Mouse (Mus musculus): ENCODE data around the gene Ect2. TPM values are rescaled to one million over a fixed set of nuclear protein-coding genes. Genes with fewer than 3 reads are reported as not detected.
A peak's percentile ranks its signal among the peaks of the same experiment; 100 is the strongest.

Ect2 gene
- total RNA-seq (2021): 1 to 10 TPM; 6.1 to 9.3 TPM
- long read RNA-seq, experiment 1, full-length matches to known transcripts: 2 of 9 reads
- long read RNA-seq, experiment 1, partial matches to known transcripts: 0 of 9 reads
- long read RNA-seq, experiment 1, other reads (novel, unspliced or antisense): 7 of 9 reads
- long read RNA-seq, experiment 2, full-length matches to known transcripts: 8 of 9 reads
- long read RNA-seq, experiment 2, partial matches to known transcripts: 1 of 9 reads
- long read RNA-seq, experiment 2, other reads (novel, unspliced or antisense): 0 of 9 reads

DNA sequence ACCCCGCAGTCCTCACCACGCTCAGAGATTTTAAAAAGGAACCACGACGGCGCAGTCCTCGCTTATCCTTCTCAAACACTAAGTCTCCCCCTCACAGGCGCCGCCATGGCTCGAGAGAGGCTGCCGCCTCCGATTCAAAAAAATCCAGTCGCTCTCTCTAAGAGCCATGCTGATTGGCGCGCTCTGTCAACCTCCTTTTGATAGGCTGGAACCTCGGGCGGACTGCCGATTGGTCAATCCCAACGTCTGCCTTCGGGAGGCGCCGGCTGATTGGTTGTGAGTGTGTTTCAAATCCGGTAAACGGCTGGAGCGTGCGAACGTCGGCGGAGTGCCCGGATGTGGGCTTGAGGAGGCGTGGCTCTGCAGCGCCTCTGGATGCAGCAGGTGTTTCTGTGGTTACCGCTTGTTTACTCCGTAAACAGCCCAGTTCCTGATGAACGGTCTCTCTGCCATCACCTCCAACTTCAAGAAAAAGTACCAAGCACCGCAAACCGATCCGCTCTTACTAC lies at the start of gene Ect2:
TSS of gene Ect2 (minus strand) at position 178 of the 509 bp plus-strand sequence.
- DNase-seq: peak; percentile 99

DNA sequence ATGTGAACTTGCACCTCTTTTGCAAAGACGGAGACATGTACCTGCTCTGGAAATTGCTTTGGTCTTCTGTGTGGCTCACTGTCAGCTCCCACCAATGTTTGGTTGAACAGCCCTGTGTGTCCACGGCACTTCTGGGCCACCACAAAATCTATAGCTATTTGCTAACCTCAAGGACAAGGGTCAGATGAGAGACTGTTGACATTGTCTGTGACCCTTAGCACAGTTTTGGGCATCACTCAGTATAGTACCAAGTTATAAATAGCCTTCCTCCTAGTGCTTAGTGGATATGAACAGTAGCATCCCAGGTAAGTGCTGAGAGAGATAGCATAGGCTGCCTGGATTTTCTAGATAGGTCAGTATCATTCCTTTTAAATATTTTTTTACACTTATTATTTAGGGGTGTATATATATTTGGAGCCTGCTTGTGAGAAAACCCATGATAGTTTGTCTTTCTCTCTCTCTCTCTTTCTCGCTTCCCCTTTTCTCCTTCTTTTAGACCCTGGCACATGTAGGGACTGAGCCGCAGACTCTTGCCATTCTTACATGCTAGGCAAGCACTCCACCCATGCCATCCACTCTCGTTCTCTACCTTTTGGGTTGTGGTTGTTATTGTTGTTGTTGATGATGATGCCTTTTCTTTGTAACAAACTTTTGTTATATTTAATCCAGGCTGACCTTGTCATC lies 48.2 kb upstream of the Ect2 start:
- no peak for DNase-seq

DNA sequence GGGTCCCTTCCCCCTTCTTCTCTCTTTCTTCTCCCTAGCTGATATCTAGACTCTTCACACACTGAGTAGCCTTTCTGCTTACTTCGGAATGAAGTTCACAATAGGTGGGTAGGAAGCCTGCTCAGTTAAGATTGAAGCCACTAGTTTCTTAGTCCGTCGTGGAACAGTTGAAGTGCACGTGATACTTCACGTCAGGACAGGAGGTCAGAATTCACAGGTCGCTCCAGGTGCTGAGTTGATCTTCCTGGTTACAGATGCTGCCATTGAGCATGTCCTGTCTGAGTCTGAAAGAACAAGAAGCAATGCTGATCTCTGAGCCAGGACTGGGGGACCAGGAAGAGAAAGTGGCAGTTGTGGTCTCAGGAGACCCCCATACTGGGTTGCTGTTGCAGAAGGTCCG lies 45.4 kb upstream of the Ect2 start:
- DNase-seq: no peak

DNA sequence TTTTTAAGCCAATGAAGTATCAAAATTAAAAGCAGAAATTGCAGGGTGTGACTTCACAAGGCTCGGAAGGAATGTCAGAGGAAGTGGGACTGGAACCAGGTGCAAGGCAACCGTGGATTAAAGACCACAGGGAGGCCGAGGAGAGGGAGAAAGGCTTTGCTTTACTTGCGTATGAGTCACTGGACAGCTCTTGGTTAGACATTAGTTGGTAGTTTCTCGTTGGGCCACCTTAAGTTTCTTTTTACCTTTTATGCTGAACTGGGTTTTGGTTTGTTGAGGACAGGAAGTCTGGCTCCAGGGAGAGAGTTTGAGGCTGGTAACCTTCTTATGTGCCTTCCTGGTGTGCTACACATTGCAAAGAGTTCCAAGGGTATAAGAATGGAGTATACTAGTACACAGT lies 44.1 kb upstream of the Ect2 start:
- no peak for DNase-seq

DNA sequence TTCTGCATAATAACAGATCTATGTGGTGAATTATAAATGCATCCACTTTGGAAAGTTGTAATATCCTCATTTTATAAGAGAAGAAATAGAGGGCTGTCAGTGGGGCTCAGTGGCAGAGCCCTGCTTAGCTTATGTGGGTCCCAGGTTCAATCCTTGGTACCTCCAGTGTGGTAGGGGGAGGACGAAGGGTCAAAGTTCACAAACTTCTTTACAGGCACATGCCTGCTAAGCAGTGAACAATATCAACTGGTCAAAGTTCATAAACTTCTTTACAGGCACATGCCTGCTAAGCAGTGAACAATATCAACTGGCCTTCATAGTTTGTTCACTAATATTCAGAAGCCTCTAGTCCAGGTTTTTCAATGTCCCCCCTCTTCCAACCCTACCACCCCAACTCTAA lies 42.9 kb upstream of the Ect2 start:
- DNase-seq: no peak

DNA sequence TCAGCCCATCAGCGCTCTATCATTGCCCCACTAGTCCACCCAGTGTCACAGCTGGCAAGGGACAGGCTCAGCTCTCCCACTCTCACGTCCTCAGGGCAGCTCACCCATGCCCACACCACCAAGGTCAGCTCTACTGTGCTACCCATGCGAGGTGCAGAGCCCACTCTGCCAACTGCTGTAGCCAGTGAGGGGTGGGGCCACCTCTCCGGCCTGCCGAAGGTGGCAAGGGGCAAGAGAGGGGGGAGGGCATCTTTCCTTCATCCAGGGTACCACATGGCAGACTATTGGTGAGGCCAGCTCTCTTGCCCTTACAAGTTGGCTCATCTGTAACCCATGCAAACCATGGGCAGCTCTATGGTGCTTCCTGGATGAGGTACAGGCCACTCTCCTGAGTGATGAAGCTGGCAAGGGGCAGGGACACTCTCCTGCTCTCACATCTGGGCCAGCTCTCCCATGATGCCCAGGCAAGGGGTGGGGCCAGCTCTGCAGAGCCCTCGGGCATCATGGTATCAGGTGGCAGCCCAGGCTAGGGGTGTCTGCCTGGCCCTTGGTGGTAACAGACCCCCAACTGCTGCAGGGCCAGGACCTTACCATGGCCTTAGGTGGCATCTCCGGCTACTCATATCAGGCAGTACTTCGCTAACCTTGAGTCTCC lies 42.0 kb upstream of the Ect2 start:
- DNase-seq: no peak

DNA sequence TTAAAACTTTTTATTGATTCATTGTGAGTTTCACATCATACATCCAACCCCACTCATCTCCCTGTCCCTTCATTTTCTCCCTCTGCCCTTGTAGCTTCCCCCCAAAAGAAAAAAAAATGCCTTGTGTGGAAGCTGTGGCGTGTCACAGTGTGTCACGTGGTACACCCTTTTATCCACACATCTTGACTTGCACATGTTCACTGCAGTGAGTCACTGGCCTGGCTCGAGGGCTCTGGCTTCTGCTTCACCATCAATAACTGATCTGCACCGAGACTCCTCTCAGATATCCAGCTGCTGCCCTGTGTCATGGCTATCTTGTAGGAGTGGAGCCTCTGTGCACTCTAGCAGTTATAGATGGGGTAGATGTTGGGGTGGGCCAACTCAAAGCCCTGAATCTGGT lies 41.5 kb upstream of the Ect2 start:
- no peak for DNase-seq

DNA sequence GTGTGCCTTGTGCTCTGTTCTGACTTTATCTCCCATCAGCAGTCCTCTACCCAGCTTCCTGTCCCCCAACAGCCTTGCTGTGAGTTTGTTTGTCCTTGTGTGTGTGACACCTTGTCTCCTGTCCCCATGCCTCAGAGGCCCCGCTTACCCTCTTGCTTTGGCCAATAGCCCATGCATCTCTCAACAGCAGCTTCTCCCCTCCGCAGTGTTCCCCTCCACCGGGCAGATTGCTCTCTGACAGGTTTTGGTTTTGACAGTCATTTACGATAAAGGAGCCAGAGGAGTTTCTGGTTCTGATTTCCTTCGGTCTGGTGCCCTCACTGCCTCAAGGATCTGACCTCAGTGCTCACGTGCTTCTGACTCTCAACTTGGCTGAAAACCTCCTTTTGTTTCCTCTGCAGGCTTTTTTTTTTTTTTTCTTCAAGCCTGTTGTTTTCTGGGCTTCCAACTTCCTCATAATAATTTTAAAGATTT lies 40.2 kb upstream of the Ect2 start:
- DNase-seq: no peak

DNA sequence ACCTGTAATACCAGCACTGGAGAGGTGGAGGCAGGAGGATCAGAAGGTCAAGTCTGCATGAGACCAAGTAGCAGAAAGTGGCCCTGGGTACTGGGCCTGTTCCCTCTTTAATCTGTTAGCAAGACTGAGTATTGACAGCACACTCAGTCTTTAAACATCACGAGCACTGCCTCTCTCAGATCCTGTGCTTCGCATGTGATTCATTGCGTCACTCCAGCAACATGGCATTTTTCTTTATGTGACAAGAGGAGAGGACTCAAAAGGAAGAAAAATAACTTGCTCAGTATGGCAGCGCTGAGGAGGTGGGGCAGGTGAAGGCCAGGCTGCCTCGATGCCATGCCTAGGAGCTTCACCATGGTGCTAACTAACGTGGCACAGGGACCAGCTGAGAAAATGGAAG lies 38.2 kb upstream of the Ect2 start:
- no peak for DNase-seq

DNA sequence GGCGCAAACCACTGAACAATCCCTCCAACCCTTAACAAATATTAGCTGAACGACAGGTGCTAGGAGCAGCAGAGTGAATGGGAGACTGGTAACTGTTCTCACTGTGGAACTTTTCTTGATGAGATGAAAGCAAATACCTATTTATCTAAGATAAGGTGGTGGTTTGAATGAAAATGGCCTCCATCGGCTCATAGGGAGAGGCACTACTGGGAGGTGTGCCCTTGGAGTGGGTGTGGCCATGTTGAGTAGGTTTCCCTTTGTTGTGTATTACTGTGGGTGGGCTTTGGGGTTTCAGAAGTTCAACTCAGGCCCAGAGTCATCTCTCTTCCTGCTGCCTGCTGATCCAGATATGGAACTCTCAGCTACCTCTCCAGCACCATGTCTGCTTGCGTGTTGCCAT lies 37.2 kb upstream of the Ect2 start:
- DNase-seq: no peak

DNA sequence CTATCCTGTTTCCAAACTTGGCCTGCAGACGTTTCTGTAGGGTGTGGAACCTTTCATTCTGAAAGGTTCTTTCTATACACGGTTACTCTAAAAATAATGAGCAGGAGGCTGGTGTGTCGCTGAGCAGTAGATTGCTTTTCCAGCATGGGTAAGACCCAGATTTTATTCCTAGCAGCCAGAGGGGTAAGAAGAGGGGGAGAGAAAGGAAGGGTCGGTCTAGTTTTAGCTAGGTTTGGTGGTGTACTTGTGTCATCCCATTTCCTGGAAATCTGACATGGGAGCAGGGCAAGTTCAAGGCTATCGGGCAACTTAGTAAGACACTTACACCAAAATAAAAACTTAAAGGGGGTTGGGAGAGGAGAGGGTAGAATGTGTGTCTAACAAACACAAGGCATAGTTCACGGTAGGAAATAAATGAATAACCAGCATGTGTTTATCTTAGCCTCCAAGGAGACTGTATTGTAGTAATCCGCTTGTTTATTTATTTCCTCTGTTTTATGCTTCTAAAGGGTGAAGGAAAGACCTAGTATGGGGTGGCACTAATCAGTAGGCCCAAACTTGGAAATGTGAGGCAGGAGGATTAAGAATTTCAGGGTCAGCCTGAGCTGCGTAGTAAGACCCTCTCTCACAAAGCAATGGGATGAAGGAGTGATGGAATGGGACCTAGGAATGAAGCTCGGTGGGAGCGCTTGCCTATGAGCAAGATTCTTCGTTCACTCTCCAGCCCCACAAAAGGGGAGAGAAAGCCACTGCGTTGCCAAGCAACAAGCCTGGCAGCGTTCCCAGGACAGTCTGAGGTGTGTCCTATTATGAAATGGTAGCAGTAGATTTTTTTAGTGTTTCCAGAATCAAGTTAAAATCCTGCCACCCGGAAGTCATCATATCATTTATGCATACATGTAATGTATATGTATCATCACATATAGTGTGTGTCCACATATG lies 35.9 kb upstream of the Ect2 start:
- DNase-seq: peak; percentile 55

DNA sequence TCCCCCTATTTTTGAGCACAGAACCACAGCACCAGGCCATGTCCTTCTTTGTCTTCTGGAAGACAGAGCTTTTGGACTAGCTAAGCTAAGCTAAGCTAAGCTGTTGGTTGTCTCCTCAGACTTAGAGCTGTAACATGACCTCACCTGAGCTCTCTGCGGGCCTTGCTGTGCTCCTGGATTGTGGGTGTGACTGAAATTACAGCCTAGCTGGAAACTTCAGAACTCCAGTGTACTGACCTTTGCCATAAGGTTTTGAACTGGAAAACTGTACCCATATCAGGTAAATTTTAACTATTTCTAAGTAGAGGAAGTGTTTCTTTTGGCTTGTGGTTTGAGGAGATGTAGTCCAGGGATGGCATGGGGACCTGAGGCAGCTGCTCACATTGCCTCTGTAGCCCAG lies 34.7 kb upstream of the Ect2 start:
- DNase-seq: no peak

DNA sequence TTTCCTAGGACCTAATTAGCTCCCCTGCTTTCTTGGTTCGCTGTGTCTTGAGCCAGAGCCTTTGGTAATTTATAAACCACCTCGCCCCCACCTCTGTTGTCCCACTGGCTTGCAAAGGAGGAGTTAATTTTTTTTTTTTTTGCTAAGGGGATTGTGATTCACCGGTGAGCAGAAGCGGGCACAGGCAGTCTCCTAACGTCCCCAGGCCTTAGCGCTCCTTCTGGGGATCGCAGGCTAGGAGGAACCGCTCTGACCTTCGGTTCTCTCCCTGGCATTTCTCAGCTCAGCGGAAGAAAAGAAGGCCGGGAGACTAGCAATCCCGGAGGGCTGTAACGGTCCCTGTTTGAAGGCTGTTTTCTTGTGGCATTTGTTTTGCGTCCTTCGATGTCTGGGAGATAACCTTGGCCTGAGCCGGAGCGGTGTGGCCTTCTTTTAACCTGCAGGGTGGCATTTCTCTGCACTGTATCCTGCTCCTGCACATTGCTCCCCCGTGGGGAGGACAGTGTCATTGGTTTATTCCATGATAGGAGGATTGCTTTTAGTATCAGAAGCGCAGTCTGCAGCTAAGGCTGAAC lies 30.0 kb upstream of the Ect2 start:
- DNase-seq: no peak

DNA sequence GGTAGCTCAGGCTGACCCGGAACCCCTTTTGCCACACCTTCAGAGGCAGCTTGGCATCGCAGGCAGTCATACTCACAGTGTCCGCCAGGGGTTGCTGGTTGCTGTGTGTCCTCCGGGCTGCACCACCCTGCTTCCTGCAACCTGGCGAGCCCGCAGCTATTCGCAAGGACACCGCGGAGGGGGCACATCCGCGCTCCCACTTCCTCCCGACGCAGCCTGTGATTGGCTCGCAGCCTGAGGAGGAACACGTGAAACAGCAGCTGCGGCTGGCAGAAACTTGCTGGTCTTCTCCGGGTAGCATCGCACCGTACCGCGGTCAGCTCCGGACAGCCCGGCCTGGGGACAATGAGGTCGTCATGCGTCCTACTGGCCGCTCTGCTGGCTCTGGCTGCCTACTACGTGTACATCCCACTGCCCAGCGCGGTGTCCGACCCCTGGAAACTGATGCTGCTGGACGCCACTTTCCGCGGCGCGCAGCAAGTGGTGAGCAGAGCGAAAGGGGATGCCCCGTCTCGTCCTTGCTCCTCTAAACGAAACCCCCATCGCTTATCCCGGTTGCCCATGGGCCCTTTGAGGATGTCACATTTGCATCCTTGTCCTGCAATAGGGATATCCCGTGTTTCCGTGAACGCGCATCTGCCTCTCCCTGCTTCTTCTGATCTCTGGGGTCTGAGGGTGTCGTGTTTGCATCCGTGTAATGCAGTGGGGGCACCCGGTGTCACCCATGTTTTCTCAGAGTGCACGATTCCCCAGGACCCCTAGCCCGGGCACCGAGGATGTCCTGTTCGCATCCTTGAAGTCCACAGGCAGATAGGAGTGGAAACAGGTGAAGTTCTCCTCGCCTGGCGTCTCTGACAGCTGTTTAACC lies 29.3 kb upstream of the Ect2 start, which contains the start of gene Nceh1:
TSS of gene Nceh1 (plus strand) at position 233 of the 868 bp plus-strand sequence.
- peak; percentile 89 for DNase-seq

DNA sequence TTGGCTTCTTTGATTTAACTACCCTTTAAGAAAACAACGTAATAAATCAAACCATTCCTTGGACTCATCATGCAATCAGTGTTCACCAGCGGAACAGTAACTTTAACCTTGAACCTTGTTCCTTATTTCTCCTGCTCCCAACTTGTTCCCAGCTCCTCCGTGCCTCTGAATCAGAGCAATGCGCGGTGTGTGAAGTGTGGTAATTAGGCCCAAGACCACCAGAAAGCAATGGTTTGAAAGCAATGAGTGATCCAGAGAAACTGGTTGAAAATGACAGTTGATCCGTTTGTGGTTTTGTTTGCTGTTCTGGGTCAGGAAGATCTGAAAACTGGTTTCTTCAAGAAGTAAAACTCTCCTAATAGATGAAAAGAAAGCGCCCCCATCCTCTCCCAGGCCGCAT lies 26.0 kb upstream of the Ect2 start:
- DNase-seq: no peak

DNA sequence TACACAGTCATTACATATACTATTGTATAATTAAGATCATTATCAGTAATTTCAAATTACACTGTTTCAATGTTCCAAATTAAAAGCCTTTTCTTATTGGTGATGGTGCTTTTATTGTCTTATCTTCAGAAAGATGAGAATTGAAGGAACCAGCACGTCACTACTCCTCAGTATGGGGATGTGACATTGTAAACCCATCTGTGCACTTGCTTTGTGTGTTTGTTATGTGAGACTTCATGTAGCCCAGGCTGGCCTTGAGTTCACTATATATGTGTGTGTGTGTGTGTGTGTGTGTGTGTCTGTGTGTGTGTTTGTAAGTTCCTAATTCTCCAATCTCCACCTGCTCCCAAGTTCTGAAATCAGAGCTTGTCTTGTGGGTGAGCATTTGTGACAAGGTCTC lies 16.6 kb upstream of the Ect2 start:
- DNase-seq: no peak

DNA sequence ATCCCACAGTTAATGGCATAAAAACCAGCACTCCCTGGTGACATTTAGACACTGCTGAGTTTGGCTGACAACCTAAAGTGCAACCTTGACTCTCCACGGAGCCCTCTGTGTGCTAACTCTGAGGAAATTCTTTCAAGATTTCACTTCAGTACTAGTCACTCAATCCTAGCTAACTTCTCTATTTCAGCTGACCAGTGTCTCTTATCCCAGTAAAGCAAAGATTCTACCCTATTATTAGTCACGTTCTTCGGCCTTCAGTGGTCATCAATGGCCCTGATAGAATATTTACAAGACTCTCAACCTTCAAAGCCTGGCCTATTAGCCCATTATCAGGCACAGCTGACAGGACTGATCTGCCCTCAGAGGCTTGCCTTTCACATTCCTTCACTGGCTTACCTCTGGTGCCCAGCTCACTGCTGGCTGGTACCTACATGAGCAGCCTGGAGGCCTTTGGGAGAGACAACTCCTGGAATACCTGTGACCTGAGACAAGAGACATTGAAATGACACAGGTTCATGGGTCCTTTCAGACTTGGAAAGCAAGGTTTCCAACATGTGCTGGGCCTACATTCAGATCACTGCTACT lies 11.9 kb upstream of the Ect2 start:
- DNase-seq: no peak

DNA sequence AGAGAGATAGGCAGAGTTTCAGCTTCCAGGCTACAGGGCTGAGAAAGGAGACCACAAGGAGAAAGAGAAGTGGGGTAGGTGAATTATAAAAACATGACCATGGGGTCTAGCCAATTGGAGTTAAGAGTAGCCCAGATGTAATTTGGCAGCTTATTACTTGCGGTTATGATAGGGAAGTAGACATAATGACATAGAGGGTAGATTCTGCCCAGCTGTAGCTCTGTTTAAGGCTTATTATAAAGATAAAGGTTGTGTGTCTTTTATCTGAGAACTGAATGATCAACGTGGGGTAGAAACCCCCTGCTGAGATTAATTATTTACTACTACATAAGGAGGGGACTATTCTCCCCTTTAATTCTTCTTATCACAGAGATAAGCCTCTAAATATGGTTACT lies 8.7 kb upstream of the Ect2 start:
- no peak for DNase-seq

DNA sequence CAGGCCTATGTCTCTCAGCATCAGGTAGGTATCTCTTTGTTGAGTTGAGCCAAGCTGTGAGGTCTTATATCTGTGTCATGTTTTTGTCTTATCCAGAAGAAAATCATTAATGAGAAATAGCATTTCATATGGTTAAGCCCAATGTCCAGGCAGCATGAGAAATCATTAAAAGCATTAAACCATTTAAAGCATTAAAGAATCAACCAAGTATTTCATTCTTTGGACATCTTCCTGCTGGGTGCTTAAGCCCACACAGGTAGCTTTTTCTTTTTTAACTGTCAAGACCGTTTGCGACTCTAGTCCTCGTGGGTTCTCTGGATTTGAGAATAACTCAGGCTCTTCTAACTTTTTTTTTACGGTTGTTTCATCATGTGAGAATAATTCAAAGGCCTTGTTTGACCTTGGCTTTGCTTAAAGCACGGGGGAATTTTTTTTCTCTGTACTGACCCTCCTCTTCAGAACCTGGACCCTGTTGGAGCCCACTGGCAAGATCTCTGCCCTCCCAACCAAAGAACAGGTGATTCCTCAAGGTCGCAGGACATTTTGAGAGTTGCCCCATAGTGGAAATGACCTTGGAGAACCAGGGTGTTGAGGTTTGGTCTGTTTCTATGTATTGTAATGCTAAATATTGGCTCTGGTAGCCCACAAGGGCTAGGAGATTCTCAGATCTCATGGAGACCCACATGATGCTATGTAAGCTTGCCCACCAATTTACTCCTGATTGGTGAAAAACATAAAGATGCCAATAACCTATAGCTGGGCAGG lies 8.1 kb upstream of the Ect2 start:
- no peak for DNase-seq

DNA sequence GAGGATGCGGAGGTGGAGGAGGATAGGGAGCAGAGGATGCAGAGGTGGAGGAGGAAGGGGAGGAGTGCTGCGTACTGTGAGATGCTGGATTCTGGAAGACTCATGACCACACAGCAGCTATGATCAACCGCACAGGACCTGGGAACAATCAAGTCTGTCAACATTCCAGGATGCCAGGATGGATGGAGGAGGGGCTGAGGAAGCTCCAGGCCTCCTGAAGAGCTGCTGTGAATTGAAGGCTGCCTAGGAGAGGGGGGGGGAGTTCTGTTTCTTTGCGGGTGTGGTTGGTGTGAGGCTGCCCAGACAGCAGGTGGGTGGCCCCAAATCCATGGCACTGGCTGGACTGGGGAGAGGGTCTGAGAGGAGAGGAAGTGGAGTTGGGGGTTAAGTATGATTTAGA lies 5.2 kb upstream of the Ect2 start:
- no peak for DNase-seq
